Mouse (Mus musculus): Measurements from ENCODE around the gene Kif5c.

Kif5c gene

DNA sequence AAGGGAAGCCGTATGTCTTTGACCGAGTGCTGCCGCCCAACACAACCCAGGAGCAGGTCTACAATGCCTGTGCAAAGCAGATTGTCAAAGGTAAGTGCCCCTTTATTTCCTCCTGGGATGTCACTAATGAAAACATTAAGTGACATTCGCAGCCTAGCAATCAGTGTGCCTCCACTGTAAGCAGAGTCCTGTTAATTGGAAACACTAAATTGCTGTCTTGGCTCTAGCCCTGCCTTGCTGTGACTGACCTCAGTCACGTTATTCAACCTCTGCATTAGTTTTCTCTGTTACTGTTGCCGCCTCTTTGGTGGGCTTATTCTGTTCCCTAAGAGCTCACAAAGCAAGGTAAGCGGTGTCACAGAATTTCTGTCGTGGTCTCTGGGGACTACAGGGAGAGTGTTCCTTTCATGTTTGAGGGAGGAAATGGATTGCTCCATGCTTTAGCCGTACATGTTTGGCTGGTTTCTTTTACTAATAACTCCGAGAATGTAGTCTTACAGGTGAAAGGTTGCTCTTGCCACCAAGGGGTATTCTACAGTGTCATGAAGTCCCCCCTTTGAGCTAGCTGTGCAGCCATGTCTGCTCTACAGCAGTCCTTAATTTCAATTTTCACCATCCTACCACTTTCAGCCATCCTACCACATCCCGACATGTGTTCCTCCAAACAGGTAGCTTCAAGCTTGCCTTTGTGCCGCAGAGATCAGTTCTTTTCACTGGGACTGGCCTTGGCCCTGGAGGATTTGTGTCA is 52.8 kb downstream of the Kif5c start:
- no peak for DNase-seq (ENCODE audit: low read depth, low spot score)

DNA sequence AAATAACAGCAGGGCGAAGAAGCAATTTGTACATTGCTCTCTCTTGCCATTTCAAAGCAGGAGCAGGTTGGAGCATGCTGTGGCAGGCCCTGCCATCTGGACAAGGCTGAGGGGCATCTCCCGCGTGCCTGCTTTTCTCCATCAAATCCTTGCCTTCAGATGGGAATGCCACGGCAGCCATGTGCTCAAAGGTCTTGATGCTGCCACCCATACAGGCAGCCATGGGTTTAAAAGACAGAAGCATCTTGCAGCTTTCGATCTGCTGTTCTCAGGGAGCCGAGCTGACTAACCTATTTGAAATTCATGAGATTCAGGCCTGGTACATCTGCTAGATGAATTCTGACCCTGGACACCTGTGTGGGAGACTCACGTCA is 53.4 kb downstream of the Kif5c start:
- DNase-seq (ENCODE audit: low read depth, low spot score): no peak

DNA sequence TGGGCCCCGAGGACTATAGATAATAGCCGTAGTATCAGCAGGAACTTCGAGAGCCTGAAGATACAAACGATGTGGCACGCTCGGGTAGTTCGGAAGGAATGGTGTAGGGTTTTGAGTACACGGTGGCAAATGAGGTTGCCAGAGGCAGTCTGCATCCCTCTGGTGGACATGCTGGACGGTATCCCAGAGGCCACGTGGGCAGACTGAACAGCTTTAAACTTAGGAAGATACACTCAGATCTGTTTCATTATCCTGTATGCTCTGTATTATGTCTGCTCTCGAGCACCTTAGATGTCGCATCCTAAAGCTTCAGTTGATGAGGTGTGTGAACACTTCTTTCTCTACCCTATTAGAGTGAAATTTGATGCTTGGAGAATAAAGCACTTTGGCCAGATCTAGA is 56.9 kb downstream of the Kif5c start:
- DNase-seq (ENCODE audit: low read depth, low spot score): no peak

DNA sequence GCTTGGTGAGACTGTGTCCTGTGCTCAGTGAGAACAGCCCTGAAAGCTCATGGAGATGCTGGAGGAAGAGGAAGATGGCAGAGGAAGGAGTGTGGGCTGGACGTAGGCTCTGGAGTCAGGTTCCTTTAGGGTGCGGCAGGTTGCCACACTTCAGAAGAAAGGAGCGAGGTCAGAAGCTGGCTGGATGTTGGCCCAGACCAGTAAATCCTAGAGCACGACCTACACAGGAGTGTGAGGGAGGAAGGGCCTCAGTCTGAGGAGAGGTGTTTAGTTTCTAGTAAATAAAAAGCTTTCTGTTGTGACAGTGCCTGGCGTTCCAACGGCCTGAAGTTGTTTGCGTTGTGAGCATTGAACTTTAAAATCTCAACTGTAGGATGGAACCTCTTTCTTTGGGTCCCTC is 59.3 kb downstream of the Kif5c start:
- no peak for DNase-seq (ENCODE audit: low read depth, low spot score)

DNA sequence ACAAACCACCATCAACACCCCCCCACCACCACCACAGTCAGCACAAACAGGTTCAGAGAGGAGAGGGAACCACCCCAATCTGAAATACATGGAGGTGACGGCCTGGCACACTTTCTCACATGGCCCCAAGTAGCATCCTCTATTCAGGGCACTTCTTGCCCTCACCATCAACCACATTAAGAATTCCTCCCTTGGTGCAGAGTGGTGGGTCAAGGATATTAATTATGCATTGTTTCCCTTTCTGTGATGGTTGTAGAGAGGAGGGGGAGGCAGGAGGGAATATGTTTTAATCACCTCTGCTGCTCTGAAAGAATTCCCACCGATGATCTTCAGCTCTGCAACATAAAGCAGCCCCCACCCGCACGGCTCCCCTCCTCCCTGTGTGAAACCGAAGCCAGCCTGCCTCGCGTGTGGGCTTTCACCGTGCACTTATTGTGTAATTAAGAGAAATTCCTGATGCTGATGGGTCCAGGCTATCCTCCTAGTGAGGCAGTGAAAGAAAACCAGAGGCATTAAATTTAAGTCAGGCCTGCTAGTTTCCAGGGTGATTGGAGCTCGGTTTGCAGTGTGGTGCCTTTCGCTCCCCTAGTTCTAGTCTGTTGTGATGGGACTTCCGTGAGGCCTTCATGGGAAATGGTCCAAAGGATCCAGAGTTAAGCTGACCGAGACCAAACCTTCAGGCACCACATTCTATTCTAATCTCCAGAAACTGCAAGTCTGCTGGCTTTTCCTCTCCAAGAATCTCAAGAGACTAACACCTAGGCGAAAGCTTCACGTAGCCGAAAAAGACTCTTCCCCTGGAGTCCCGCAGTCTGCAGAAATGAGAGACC is 60.3 kb downstream of the Kif5c start:
- DNase-seq (ENCODE audit: low read depth, low spot score): no peak

DNA sequence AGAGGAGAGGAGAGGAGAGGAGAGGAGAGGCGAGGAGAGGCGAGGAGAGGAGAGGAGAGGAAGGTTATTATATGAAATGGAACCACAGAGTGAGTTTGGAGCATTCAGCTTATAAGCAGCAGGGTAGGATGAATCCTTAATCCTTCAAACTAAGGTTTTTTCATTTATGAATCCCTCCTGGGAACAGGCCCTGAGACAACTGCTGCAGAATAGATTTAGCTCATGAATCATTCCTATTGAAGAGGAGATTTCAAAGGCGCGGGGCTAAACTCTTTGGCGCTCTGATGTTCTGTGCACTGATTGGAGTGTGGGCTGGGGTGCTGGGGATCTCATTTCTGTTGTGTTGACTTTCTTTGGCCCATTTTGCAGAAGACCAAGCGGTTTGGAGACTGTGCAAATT is 63.7 kb downstream of the Kif5c start:
- no peak for DNase-seq (ENCODE audit: low read depth, low spot score)

DNA sequence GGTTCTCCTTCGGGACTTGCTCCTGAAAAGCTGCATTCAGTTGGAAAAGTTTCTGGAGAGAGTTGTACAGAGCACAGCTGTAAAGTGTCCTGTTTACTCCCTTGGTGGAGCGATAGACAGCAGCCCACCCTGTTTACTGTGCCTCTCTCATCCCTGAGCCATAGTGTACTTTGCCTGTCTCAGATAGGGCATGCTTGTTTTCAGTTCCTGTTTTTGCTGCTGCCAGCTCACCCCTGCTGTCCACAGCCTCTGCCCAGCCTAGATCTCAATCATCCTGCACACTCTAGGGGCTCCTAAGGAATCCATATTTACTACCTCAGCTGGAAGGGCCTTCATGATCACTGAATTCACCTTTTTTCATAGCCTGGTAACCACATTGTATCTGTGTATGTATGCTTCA is 65.7 kb downstream of the Kif5c start:
- DNase-seq (ENCODE audit: low read depth, low spot score): no peak

DNA sequence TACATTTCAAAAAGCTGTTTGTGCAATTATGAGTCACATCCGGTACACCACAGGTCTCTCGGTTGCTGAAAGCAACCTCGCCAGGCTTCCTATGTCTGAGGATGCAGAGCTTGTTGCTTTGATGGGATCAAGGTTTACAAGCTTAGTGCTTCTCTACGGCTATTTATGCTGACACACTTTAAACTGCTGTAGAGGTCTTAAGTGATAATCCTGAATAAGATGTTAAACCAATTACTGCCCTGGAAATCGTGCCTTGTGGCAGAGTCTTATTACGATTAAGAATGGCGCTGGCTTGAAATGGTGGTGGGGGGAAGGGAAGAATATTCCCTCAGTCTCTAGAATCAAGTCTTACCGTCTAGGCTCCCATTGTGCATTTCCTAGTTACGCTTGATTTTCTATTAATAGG is 71.3 kb downstream of the Kif5c start:
- DNase-seq (ENCODE audit: low read depth, low spot score): no peak

DNA sequence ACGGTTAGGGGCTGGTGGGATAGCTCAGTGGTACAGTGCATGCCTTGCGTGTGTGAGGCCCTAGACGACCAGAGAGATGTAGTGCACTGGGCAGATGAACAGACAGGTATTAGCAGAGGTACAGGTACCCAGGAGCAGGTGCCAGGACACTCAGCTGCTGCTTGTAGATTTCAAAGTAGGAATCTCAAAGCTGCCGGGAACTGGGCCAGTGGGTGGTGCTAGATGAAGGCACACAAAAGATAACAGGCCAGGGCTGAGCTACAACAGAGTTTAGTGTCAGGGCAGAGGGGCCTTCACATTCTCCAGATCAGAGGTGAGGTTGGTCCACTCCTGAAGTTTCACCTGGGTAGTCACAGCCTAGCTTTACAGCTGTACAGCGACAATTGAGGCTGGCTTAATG is 72.3 kb downstream of the Kif5c start:
- no peak for DNase-seq (ENCODE audit: low read depth, low spot score)

DNA sequence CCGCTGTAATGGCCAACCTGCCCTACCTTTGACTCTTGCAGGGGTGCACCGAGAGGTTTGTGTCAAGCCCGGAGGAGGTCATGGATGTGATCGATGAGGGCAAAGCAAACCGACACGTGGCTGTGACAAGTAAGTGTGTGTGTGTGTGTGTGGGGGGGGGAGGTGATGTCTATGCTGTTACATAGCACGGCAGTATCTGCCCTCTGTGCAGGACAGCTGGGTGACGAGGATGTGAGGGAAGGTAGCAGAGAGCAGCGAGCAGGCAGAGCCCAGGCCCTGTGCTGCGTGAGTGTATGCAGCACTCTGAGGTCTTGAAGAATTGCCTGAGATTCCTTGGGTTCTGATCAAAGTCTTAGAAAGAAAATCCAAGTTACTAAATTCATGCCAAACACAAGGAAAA is 75.6 kb downstream of the Kif5c start:
- no peak for DNase-seq (ENCODE audit: low read depth, low spot score)

DNA sequence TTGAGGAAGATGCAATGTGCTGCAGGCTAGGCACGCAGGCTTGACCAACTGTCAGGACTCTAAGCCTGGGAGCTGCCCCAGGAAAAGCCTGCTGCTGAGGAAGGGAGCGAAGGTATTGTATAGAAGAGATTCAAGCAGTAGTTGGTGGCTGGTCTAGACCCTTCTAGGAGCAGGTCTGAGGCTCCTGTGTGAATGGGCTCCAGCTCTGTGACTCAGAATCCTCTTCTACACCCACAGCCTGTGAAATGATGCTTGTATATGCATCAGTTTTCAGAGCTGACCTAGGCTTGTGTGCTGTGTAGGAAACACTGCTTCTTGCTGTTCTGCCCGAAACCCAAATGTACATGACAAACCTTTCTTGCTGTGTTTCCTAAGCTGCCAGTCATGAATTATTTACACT is 76.4 kb downstream of the Kif5c start:
- no peak for DNase-seq (ENCODE audit: low read depth, low spot score)

DNA sequence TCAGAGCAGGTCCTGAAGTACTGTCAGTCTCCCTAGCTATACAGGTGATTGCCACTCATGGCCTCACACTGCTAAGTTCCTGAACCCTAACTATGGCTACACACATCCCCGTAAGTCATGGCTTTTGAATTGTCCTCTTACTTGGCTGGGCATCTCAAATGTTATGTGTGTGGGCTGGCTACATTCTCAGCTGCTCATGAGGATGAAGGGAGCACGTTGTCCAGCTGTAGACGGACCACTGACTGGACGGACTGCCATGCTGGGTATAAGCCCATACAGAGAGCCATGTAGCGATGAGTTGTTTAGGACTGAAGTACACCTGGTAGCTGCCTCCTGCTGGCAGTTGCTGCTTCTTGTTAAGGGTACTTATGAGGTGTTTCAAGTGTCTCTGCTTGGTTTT is 79.8 kb downstream of the Kif5c start:
- no peak for DNase-seq (ENCODE audit: low read depth, low spot score)

DNA sequence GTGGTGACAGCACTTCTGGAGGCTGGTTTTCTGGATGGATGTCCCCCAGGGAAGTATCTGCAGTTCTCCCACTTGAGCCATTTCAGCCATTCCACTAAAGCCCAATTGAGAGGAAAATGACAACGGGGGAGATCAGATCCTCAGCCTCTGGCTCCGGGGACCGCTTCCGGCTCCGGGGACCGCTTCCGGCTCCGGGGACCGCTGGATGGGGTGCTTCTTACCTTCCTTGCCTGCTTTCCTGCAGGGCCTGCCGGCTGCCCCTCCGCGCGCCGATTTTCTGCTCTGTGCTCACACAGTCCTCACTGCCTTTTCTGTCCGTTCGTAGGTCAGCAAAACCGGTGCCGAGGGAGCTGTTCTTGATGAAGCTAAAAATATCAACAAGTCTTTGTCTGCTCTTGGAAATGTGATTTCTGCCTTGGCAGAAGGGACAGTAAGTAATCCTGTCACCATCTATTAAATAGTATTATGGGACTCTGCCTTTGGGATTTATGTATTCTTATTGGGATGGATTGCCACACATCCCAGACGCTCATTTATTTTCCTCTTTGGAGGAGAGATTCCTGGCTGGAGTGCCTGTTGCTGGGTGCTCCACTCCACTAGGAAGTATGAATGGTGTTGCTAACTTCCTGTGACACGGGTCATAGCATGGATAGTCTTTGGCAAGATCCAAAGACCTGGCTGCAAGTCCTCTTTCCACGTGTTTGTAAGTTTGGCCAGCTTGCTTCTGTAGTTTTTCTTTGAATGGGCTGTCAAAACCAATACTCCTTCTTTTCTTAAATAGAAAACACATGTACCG is 81.3 kb downstream of the Kif5c start:
- DNase-seq (ENCODE audit: low read depth, low spot score): no peak

DNA sequence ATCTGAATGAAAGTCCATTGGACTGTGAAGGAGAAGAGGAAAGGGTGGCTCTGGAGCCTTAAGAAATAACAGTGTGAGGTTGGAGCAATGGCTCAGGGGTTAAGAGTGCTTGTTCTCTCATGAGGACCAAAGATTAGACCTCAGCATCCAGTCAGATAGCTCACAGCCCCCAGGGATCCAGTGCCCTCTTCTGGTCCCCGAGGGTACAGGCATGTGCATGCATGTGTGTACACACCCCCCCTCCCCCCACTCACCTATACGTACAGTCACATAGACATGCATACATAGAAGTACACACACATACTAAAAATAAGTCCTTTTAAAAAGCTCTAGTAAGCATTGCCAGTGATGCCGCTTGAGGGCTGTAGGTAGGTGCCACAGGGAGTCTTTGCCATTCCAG is 91.1 kb downstream of the Kif5c start:
- DNase-seq (ENCODE audit: low read depth, low spot score): no peak

DNA sequence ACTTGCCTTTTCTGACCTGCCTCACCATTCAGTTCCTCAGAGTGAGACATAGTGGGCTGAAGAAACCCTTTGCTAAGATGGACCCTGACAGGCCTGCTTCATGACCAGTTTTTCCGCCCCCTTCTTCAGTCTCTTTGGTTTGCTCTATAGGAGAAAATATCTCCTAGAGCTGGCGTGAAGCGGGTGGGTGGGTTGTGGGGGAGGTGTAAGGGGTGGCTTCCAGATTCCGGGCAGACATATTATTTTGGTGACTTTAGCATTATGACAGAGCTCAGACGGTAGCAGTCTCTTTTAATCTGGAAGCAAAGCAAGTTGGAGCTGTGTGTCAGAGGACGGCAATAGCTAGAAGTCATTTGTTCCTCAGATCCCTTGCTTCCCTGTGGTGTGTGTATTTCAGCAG is 92.6 kb downstream of the Kif5c start:
- DNase-seq (ENCODE audit: low read depth, low spot score): no peak

DNA sequence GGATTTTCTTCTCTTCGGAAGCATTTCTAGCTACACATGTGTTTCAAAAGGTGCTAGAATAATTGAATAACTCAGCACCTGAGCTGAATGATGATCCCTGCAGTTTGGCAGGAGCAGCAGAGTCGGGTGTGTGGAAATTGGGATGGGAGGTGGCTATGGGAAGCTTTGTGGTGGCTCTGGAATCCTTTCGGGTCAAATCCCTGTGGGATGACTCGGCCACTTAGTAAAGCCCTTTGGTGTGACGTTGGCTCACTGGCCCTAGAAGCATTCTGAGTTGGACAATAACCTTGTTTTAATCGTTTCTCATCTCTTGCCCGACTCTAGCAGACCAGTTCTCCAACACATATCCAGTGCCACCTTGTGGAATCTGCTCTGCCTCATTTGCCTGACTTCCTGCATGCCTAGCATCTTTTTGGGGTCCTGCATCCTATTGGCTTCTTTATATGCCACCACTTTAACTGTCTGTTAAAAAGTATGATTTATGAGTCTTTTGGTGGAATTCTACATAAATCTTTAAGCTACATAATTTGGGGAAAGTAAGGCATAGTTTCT is 93.3 kb downstream of the Kif5c start:
- no peak for DNase-seq (ENCODE audit: low read depth, low spot score)

DNA sequence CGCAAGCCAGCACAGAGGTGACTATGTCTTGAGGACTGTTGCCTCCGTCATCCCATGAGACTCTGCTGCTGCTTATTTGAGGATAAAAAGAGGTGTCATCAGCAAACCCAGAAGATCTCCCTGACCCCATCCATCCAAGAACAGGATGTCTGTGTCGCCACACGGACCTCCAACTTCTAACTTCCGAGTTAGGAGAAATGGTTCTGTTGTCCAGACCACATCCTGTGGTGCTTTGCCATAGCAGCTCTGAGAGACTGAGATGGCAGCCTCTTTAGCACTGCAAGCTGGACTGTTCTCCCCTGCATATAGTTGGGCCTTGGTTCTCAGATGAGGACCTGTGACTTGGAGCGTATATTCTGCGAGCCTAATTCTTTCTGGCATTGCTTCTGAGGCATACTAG is 97.4 kb downstream of the Kif5c start:
- no peak for DNase-seq (ENCODE audit: low read depth, low spot score)

DNA sequence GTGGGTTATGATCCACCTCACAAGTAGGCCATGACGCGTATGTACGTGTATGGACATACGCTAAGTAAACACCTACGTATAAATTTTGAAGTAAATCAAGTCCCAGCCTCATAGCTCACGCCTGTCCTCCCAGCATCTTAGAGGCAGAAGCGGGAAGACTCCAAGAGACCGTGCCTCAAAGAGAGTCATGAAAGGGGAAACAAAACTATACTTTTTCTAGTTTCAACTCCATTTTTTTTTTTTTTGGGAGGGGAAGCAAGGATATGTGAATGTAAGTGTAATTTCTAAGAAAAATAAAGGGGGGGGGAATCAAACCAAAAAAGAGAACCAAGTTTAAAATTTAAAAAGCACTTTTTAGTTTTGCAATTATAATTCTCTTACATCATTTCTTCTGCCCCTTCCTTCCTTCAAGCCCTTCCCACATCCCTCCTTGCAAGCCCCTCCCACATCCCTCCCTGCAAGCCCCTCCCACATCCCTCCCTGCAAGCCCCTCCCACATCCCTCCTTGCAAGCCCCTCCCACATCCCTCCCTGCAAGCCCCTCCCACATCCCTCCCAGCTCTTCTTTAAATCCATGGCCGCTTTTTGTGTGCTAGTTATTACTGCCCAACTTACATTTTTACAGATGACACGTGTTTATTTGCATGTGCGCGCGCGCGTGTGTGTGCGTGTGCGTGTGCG is 98.5 kb downstream of the Kif5c start:
- DNase-seq (ENCODE audit: low read depth, low spot score): no peak

DNA sequence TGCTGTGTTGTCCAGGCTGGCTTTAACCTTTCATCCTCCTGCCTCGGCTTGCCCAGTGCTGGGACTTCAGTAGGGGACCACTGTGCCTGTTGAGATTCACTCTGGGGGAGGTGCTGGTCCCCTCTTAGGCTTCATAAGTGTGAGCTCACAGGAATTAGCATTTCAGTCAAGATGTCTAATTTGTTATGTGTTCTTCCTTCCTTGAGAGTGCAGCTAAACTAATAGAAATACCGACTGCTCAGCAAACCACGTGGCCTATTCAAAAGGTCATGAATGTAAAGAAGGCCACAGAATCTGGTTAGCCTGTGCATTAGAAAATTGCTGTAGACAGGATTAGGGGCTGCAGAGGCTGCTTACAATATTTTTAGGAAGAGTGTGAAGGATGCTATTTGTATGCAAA is 99.4 kb downstream of the Kif5c start:
- no peak for DNase-seq (ENCODE audit: low read depth, low spot score)

DNA sequence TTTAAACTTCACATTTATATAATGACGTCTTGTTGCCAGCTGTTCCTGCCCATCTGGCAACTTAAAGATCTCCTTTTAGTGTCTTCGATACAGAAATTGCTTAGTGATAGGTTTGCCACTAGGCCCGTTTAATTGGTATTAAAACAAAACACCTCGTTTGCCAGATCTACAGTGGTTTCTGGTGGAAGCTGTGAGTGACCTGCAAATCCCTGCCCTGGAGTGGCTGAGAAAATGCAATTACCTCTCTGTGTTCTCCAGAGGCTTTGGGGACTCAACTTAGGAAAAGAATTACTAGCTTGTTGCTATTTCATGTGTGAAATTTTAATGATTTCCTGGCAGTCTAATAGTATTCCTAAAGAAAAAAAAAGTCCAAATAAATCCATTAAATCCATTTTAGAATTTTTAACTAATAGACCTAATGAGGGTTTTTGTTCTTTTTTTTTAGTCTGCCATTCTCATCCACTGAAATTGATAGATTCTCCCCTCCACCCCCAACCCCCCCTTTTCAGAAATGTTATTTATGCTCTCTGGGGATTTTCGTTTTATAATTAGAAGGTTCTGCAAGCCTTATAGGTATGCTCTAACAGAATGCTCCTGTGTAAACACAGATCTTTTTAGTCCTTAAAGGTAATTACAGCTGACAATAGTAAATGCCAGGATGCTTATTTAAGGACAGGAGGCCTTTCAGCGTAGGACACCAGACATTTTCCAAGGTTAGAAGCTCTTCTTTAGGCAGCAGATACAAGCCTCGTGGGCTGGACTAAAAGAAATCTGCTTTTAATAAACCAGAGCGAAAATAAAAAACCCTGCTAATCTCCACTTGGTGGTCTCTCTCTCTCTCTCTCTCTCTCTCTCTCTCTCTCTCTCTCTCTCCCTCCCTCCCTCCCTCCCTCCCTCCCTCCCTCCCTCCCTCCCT is 100.1 kb downstream of the Kif5c start:
- DNase-seq (ENCODE audit: low read depth, low spot score): no peak

DNA sequence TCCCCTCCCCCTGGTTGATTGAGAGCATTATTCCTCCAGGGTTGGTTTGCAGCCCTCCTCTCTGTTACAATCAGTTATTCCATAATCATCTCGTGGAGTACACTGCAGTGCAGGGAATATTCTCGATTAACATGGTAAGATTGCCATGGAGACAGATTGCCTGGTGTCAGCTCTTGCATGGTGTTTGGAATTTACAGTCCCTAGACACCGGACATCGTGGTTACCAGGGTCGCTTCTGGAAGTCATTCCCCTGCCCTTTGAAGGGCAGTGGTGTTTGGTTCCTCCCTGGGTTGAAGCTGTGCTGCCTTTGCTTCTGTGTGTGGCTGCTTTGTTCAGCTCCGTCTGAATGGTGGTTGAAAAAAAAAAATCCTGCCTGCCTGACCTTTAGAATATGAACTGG is 100.8 kb downstream of the Kif5c start:
- DNase-seq (ENCODE audit: low read depth, low spot score): peak; percentile 86
